Mouse (Mus musculus): ENCODE results near the gene Tbc1d2. TPM values are rescaled to one million over a fixed set of nuclear protein-coding genes. Genes with fewer than 3 reads are reported as not detected.

The Tbc1d2 gene
- polyA plus RNA-seq, 1 experiment from 2014 or later: 0.60 TPM

- no peaks in the 10 kb centered on the region for H3K9me3 ChIP-seq (ENCODE audit: control insufficient read depth, low read length)
- WGBS: 64% methylated on average over 11 of the region's 11 CpGs
- H3K27ac ChIP-seq (ENCODE audit: low read depth, low read length): no peak overlapping the region
- H3K36me3 ChIP-seq (ENCODE audit: control insufficient read depth, insufficient read depth, low read length): no peaks in the 10 kb centered on the region
- H3K27me3 ChIP-seq (ENCODE audit: control insufficient read depth, insufficient read depth, low read length): no peaks in the 10 kb centered on the region
- no peak overlapping the region for H3K9ac ChIP-seq (ENCODE audit: low read length)
- no peak overlapping the region for H3K4me3 ChIP-seq (ENCODE audit: low read depth, low read length)
- ATAC-seq (ENCODE audit: low FRiP score) (no peak), DNase-seq (ENCODE audit: low spot score, missing footprints) (peak; percentile 4)
- H3K4me1 ChIP-seq (ENCODE audit: control insufficient read depth, insufficient read depth, low read length): no peaks in the 10 kb centered on the region
- no peak overlapping the region for H3K4me2 ChIP-seq
Observed at GRCm38 (mm10) chr4:46675272-46675785, 25.3 kb upstream of the Tbc1d2 start.

GRCm38 (mm10) chr4:46668620-46669019, 18.6 kb upstream of the Tbc1d2 start:
- Histone ChIP-seq H3K9ac (ENCODE audit: low read length) (no peak overlapping the region), H3K27me3 (ENCODE audit: control insufficient read depth, insufficient read depth, low read length) (no peaks in the 10 kb centered on the region), H3K27ac (ENCODE audit: low read depth, low read length) (no peak overlapping the region), H3K36me3 (ENCODE audit: control insufficient read depth, insufficient read depth, low read length) (no peaks in the 10 kb centered on the region), H3K4me2 (no peak overlapping the region), H3K4me3 (ENCODE audit: low read depth, low read length) (no peak overlapping the region), H3K4me1 (ENCODE audit: control insufficient read depth, insufficient read depth, low read length) (peaks cover 7% of the 10 kb centered on the region; the same call in 1 of the 2 replicates), H3K9me3 (ENCODE audit: control insufficient read depth, low read length) (no peaks in the 10 kb centered on the region)
- 71% methylated on average over 11 of the region's 11 CpGs for WGBS
- DNase-seq (ENCODE audit: low spot score, missing footprints): peak; percentile 82
- ATAC-seq (ENCODE audit: low FRiP score): no peak

GRCm38 (mm10) chr4:46666420-46666819, 16.4 kb upstream of the Tbc1d2 start:
- no peak overlapping the region for H3K4me3 ChIP-seq (ENCODE audit: low read depth, low read length)
- ATAC-seq (ENCODE audit: low FRiP score) (no peak), DNase-seq (ENCODE audit: low spot score, missing footprints) (no peak)
- no peak overlapping the region for H3K27ac ChIP-seq (ENCODE audit: low read depth, low read length)
- WGBS: 58% methylated on average over 5 of the region's 5 CpGs
- no peak overlapping the region for H3K9ac ChIP-seq (ENCODE audit: low read length)
- H3K9me3 ChIP-seq (ENCODE audit: control insufficient read depth, low read length): no peaks in the 10 kb centered on the region
- H3K36me3 ChIP-seq (ENCODE audit: control insufficient read depth, insufficient read depth, low read length): no peaks in the 10 kb centered on the region
- H3K27me3 ChIP-seq (ENCODE audit: control insufficient read depth, insufficient read depth, low read length): no peaks in the 10 kb centered on the region
- H3K4me1 ChIP-seq (ENCODE audit: control insufficient read depth, insufficient read depth, low read length): peaks cover 7% of the 10 kb centered on the region; the same call in 1 of the 2 replicates
- H3K4me2 ChIP-seq: no peak overlapping the region

- Histone ChIP-seq H3K36me3 (ENCODE audit: control insufficient read depth, insufficient read depth, low read length) (no peaks in the 10 kb centered on the region), H3K9me3 (ENCODE audit: control insufficient read depth, low read length) (no peaks in the 10 kb centered on the region), H3K27ac (ENCODE audit: low read depth, low read length) (no peak overlapping the region), H3K27me3 (ENCODE audit: control insufficient read depth, insufficient read depth, low read length) (no peaks in the 10 kb centered on the region), H3K9ac (ENCODE audit: low read length) (no peak overlapping the region), H3K4me1 (ENCODE audit: control insufficient read depth, insufficient read depth, low read length) (peaks cover 7% of the 10 kb centered on the region; the same call in 1 of the 2 replicates), H3K4me3 (ENCODE audit: low read depth, low read length) (no peak overlapping the region), H3K4me2 (peak overlapping the region; percentile 56)
- DNase-seq (ENCODE audit: low spot score, missing footprints) (peak; percentile 94), ATAC-seq (ENCODE audit: low FRiP score) (0 out of 2 replicates have a peak, but pooled peaks have one; percentile 16)
- 0% methylated on average over 6 of the region's 8 CpGs for WGBS
Observed at GRCm38 (mm10) chr4:46665371-46665774, 15.4 kb upstream of the Tbc1d2 start.

- no peaks in the 10 kb centered on the region for H3K36me3 ChIP-seq (ENCODE audit: control insufficient read depth, insufficient read depth, low read length)
- 2% methylated on average over 34 of the region's 34 CpGs for WGBS
- DNase-seq (ENCODE audit: low spot score, missing footprints) (peak; percentile 96), ATAC-seq (ENCODE audit: low FRiP score) (peak; percentile 91)
- H3K27me3 ChIP-seq (ENCODE audit: control insufficient read depth, insufficient read depth, low read length): no peaks in the 10 kb centered on the region
- peaks cover 7% of the 10 kb centered on the region; the same call in 1 of the 2 replicates for H3K4me1 ChIP-seq (ENCODE audit: control insufficient read depth, insufficient read depth, low read length)
- H3K9me3 ChIP-seq (ENCODE audit: control insufficient read depth, low read length): no peaks in the 10 kb centered on the region
- peak overlapping the region; percentile 56 for H3K9ac ChIP-seq (ENCODE audit: low read length)
- H3K27ac ChIP-seq (ENCODE audit: low read depth, low read length): peak overlapping the region; percentile 22; the same call in 1 of the 2 replicates
- peak overlapping the region; percentile 21 for H3K4me3 ChIP-seq (ENCODE audit: low read depth, low read length)
- H3K4me2 ChIP-seq: peak overlapping the region; percentile 56
Observed at GRCm38 (mm10) chr4:46664123-46665009, 14.4 kb upstream of the Tbc1d2 start.

GRCm38 (mm10) chr4:46661433-46661832, 11.4 kb upstream of the Tbc1d2 start:
- 78% methylated on average over 9 of the region's 9 CpGs for WGBS
- H3K9me3 ChIP-seq (ENCODE audit: control insufficient read depth, low read length): no peaks in the 10 kb centered on the region
- ATAC-seq (ENCODE audit: low FRiP score) (no peak), DNase-seq (ENCODE audit: low spot score, missing footprints) (peak; percentile 66)
- no peaks in the 10 kb centered on the region for H3K27me3 ChIP-seq (ENCODE audit: control insufficient read depth, insufficient read depth, low read length)
- peaks cover 7% of the 10 kb centered on the region; the same call in 1 of the 2 replicates for H3K4me1 ChIP-seq (ENCODE audit: control insufficient read depth, insufficient read depth, low read length)
- no peak overlapping the region for H3K27ac ChIP-seq (ENCODE audit: low read depth, low read length)
- no peak overlapping the region for H3K9ac ChIP-seq (ENCODE audit: low read length)
- H3K4me2 ChIP-seq: no peak overlapping the region
- no peak overlapping the region for H3K4me3 ChIP-seq (ENCODE audit: low read depth, low read length)
- H3K36me3 ChIP-seq (ENCODE audit: control insufficient read depth, insufficient read depth, low read length): no peaks in the 10 kb centered on the region

DNA sequence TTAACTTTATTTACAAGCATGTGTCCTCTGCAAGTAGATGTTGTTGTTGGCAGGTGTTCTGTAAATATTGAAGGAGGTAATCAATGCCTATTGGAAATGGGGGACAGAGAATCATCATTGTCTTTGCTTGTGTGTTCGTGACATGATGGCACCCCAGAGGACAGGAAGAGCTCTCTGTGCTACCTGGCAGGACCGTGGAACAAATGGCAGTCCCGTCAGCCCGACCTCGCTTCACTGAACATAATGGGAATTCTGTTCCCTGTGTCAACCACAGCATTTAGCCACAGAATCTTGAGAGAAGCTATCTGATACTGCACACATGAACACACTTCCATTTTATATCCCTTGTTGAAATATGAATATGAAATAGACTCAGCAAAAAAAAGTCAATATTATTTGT, 8.9 kb upstream of the Tbc1d2 start:
- 68% methylated on average over 5 of the region's 5 CpGs for WGBS
- no peak for ATAC-seq (ENCODE audit: low FRiP score)
- no peaks in the 10 kb centered on the region for H3K36me3 ChIP-seq (ENCODE audit: control insufficient read depth, insufficient read depth, low read length)

DNA sequence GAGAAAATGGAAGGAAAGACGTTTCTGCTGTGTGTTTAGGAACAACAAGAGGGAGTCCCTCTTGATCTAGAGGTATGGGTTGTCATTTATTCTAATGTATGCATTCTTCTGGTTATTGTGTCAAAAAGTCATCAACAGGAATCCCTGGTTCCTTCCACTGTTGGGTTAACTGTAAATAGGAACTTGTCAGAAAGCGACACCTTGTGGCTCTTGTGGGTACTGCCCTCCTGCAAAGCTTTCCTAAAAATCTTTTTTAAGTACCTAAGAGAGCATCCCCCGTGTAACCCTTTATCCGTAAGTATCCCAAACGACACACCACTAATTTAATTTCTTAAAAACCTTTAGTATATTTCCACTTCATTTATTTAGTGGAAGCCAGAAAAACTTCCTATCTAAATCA, 7.1 kb upstream of the Tbc1d2 start:
- 11% methylated on average over 5 of the region's 5 CpGs for WGBS
- Histone ChIP-seq H3K27ac (ENCODE audit: low read depth, low read length) (no peak overlapping the region), H3K4me3 (ENCODE audit: low read depth, low read length) (no peak overlapping the region), H3K9me3 (ENCODE audit: control insufficient read depth, low read length) (no peaks in the 10 kb centered on the region), H3K4me2 (no peak overlapping the region), H3K27me3 (ENCODE audit: control insufficient read depth, insufficient read depth, low read length) (no peaks in the 10 kb centered on the region), H3K4me1 (ENCODE audit: control insufficient read depth, insufficient read depth, low read length) (no peaks in the 10 kb centered on the region), H3K9ac (ENCODE audit: low read length) (no peak overlapping the region), H3K36me3 (ENCODE audit: control insufficient read depth, insufficient read depth, low read length) (no peaks in the 10 kb centered on the region)
- DNase-seq (ENCODE audit: low spot score, missing footprints): peak; percentile 99
- no peak for ATAC-seq (ENCODE audit: low FRiP score)

More for the DNA sequence above, 8.9 kb upstream of the Tbc1d2 start:
- DNase-seq (ENCODE audit: low spot score, missing footprints): peak; percentile 6
- Histone ChIP-seq H3K9ac (ENCODE audit: low read length) (no peak overlapping the region), H3K4me3 (ENCODE audit: low read depth, low read length) (no peak overlapping the region), H3K9me3 (ENCODE audit: control insufficient read depth, low read length) (no peaks in the 10 kb centered on the region), H3K27ac (ENCODE audit: low read depth, low read length) (no peak overlapping the region), H3K4me1 (ENCODE audit: control insufficient read depth, insufficient read depth, low read length) (peaks cover 1% of the 10 kb centered on the region; the same call in 1 of the 2 replicates), H3K4me2 (no peak overlapping the region), H3K27me3 (ENCODE audit: control insufficient read depth, insufficient read depth, low read length) (no peaks in the 10 kb centered on the region)

DNA sequence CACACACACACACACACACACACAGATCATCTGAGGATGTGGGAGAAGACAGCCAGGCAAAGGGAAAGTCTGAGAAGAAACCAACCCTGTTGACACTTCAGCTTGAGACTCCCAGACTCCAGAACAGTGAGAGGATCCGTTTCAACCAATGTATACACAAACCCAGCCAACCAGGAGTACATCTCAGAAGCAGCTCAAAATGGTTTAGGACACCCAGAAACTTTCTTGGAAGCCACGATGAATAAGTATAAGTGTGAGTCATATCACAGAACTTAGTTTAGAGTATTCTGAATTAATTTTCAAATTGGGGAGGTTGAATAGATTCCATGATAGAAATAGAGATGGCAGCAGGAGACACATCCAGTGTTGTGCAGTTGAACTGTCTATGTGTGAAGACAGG, 5.9 kb upstream of the Tbc1d2 start:
- H3K4me1 ChIP-seq (ENCODE audit: control insufficient read depth, insufficient read depth, low read length): no peaks in the 10 kb centered on the region; the same call in 1 of the 2 replicates
- H3K27me3 ChIP-seq (ENCODE audit: control insufficient read depth, insufficient read depth, low read length): 0 out of 2 replicates have a peak, but pooled peaks cover 5% of the 10 kb centered on the region
- ATAC-seq (ENCODE audit: low FRiP score) (no peak), DNase-seq (ENCODE audit: low spot score, missing footprints) (no peak)
- no peak overlapping the region for H3K4me3 ChIP-seq (ENCODE audit: low read depth, low read length)
- WGBS: 76% methylated on average over 2 of the region's 2 CpGs
- no peaks in the 10 kb centered on the region for H3K9me3 ChIP-seq (ENCODE audit: control insufficient read depth, low read length)
- no peaks in the 10 kb centered on the region for H3K36me3 ChIP-seq (ENCODE audit: control insufficient read depth, insufficient read depth, low read length)
- no peak overlapping the region for H3K4me2 ChIP-seq
- no peak overlapping the region for H3K9ac ChIP-seq (ENCODE audit: low read length)
- no peak overlapping the region for H3K27ac ChIP-seq (ENCODE audit: low read depth, low read length)
